Mouse (Mus musculus): ENCODE results near the gene Pcsk2. TPM values are rescaled to one million over a fixed set of nuclear protein-coding genes. Genes with fewer than 3 reads are reported as not detected.

Pcsk2 gene
- polyA plus RNA-seq, 1 experiment from 2014 or later, result 4.5 TPM

GRCm38 (mm10) chr2:143724720-143725119 is 178.8 kb downstream of the Pcsk2 start:
- H3K27me3 ChIP-seq (ENCODE audit: control insufficient read depth, insufficient read depth, low read length), result no peaks in the 10 kb centered on the region
- H3K27ac ChIP-seq (ENCODE audit: low read depth, low read length), result no peak overlapping the region
- H3K9ac ChIP-seq (ENCODE audit: low read depth, low read length), result no peak overlapping the region
- H3K36me3 ChIP-seq (ENCODE audit: control insufficient read depth, insufficient read depth, low read length), result no peaks in the 10 kb centered on the region
- no peak overlapping the region for H3K4me2 ChIP-seq (replicated peaks; ENCODE audit: low read depth, low read length)
- WGBS, result 86% methylated on average over 8 of the region's 8 CpGs
- DNase-seq (ENCODE audit: low spot score), result no peak
- no peak for ATAC-seq (ENCODE audit: low FRiP score)
- H3K4me1 ChIP-seq (replicated peaks; ENCODE audit: control insufficient read depth, insufficient read depth, low read length), result no peaks in the 10 kb centered on the region
- no peak overlapping the region for H3K4me3 ChIP-seq (ENCODE audit: low read depth, low read length)
- no peaks in the 10 kb centered on the region for H3K9me3 ChIP-seq (ENCODE audit: control insufficient read depth, low read length)

- DNase-seq (ENCODE audit: low spot score) (no peak), ATAC-seq (ENCODE audit: low FRiP score) (no peak)
- Histone ChIP-seq H3K4me2 (replicated peaks; ENCODE audit: low read depth, low read length) (no peak overlapping the region), H3K9me3 (ENCODE audit: control insufficient read depth, low read length) (no peaks in the 10 kb centered on the region), H3K27me3 (ENCODE audit: control insufficient read depth, insufficient read depth, low read length) (no peaks in the 10 kb centered on the region), H3K9ac (ENCODE audit: low read depth, low read length) (no peak overlapping the region), H3K4me1 (replicated peaks; ENCODE audit: control insufficient read depth, insufficient read depth, low read length) (no peaks in the 10 kb centered on the region), H3K27ac (ENCODE audit: low read depth, low read length) (no peak overlapping the region), H3K4me3 (ENCODE audit: low read depth, low read length) (no peak overlapping the region), H3K36me3 (ENCODE audit: control insufficient read depth, insufficient read depth, low read length) (no peaks in the 10 kb centered on the region)
- WGBS, result 87% methylated on average over 10 of the region's 10 CpGs
These were observed 186.5 kb downstream of the Pcsk2 start for GRCm38 (mm10) chr2:143732501-143732900.

- Histone ChIP-seq H3K4me2 (replicated peaks; ENCODE audit: low read depth, low read length) (no peak overlapping the region), H3K4me3 (ENCODE audit: low read depth, low read length) (no peak overlapping the region), H3K36me3 (ENCODE audit: control insufficient read depth, insufficient read depth, low read length) (no peaks in the 10 kb centered on the region), H3K4me1 (replicated peaks; ENCODE audit: control insufficient read depth, insufficient read depth, low read length) (no peaks in the 10 kb centered on the region), H3K27ac (ENCODE audit: low read depth, low read length) (no peak overlapping the region), H3K9me3 (ENCODE audit: control insufficient read depth, low read length) (no peaks in the 10 kb centered on the region), H3K9ac (ENCODE audit: low read depth, low read length) (no peak overlapping the region), H3K27me3 (ENCODE audit: control insufficient read depth, insufficient read depth, low read length) (no peaks in the 10 kb centered on the region)
- 94% methylated on average over 3 of the region's 3 CpGs for WGBS
- no peak for ATAC-seq (ENCODE audit: low FRiP score)
- no peak for DNase-seq (ENCODE audit: low spot score)
These were observed 189.5 kb downstream of the Pcsk2 start for GRCm38 (mm10) chr2:143735442-143735841.

- Histone ChIP-seq H3K27me3 (ENCODE audit: control insufficient read depth, insufficient read depth, low read length) (no peaks in the 10 kb centered on the region), H3K4me2 (replicated peaks; ENCODE audit: low read depth, low read length) (no peak overlapping the region), H3K4me3 (ENCODE audit: low read depth, low read length) (no peak overlapping the region), H3K4me1 (replicated peaks; ENCODE audit: control insufficient read depth, insufficient read depth, low read length) (no peaks in the 10 kb centered on the region), H3K9ac (ENCODE audit: low read depth, low read length) (no peak overlapping the region), H3K9me3 (ENCODE audit: control insufficient read depth, low read length) (no peaks in the 10 kb centered on the region), H3K27ac (ENCODE audit: low read depth, low read length) (no peak overlapping the region), H3K36me3 (ENCODE audit: control insufficient read depth, insufficient read depth, low read length) (no peaks in the 10 kb centered on the region)
- WGBS, result 87% methylated on average over 7 of the region's 7 CpGs
- ATAC-seq (ENCODE audit: low FRiP score) (no peak), DNase-seq (ENCODE audit: low spot score) (no peak)
These were observed 193.7 kb downstream of the Pcsk2 start for GRCm38 (mm10) chr2:143739475-143740226.

GRCm38 (mm10) chr2:143742436-143742835 is 196.5 kb downstream of the Pcsk2 start:
- DNase-seq (ENCODE audit: low spot score) (no peak), ATAC-seq (ENCODE audit: low FRiP score) (no peak)
- no peaks in the 10 kb centered on the region for H3K9me3 ChIP-seq (ENCODE audit: control insufficient read depth, low read length)
- no peaks in the 10 kb centered on the region for H3K4me1 ChIP-seq (replicated peaks; ENCODE audit: control insufficient read depth, insufficient read depth, low read length)
- no peaks in the 10 kb centered on the region for H3K27me3 ChIP-seq (ENCODE audit: control insufficient read depth, insufficient read depth, low read length)
- H3K4me3 ChIP-seq (ENCODE audit: low read depth, low read length), result no peak overlapping the region
- no peak overlapping the region for H3K4me2 ChIP-seq (replicated peaks; ENCODE audit: low read depth, low read length)
- H3K9ac ChIP-seq (ENCODE audit: low read depth, low read length), result no peak overlapping the region
- H3K27ac ChIP-seq (ENCODE audit: low read depth, low read length), result no peak overlapping the region
- WGBS, result 94% methylated on average over 5 of the region's 5 CpGs
- no peaks in the 10 kb centered on the region for H3K36me3 ChIP-seq (ENCODE audit: control insufficient read depth, insufficient read depth, low read length)

- no peak overlapping the region for H3K4me3 ChIP-seq (ENCODE audit: low read depth, low read length)
- 91% methylated on average over 4 of the region's 4 CpGs for WGBS
- H3K27ac ChIP-seq (ENCODE audit: low read depth, low read length), result no peak overlapping the region
- no peaks in the 10 kb centered on the region for H3K9me3 ChIP-seq (ENCODE audit: control insufficient read depth, low read length)
- no peaks in the 10 kb centered on the region for H3K27me3 ChIP-seq (ENCODE audit: control insufficient read depth, insufficient read depth, low read length)
- H3K36me3 ChIP-seq (ENCODE audit: control insufficient read depth, insufficient read depth, low read length), result no peaks in the 10 kb centered on the region
- H3K9ac ChIP-seq (ENCODE audit: low read depth, low read length), result no peak overlapping the region
- no peak overlapping the region for H3K4me2 ChIP-seq (replicated peaks; ENCODE audit: low read depth, low read length)
- no peaks in the 10 kb centered on the region for H3K4me1 ChIP-seq (replicated peaks; ENCODE audit: control insufficient read depth, insufficient read depth, low read length)
- ATAC-seq (ENCODE audit: low FRiP score) (no peak), DNase-seq (ENCODE audit: low spot score) (no peak)
These were observed 197.1 kb downstream of the Pcsk2 start for GRCm38 (mm10) chr2:143743081-143743480.

- no peaks in the 10 kb centered on the region for H3K4me1 ChIP-seq (replicated peaks; ENCODE audit: control insufficient read depth, insufficient read depth, low read length)
- no peak for ATAC-seq (ENCODE audit: low FRiP score)
- 73% methylated on average over 9 of the region's 9 CpGs for WGBS
These were observed 206.3 kb downstream of the Pcsk2 start for GRCm38 (mm10) chr2:143752051-143752788.

GRCm38 (mm10) chr2:143776448-143776847 is 230.5 kb downstream of the Pcsk2 start:
- no peak overlapping the region for H3K4me3 ChIP-seq (ENCODE audit: low read depth, low read length)
- DNase-seq (ENCODE audit: low spot score) (peak; percentile 47), ATAC-seq (ENCODE audit: low FRiP score) (no peak)
- H3K4me2 ChIP-seq (replicated peaks; ENCODE audit: low read depth, low read length), result no peak overlapping the region
- no peak overlapping the region for H3K9ac ChIP-seq (ENCODE audit: low read depth, low read length)
- no peak overlapping the region for H3K27ac ChIP-seq (ENCODE audit: low read depth, low read length)
- H3K4me1 ChIP-seq (replicated peaks; ENCODE audit: control insufficient read depth, insufficient read depth, low read length), result no peaks in the 10 kb centered on the region
- 7% methylated on average over 4 of the region's 4 CpGs for WGBS
- H3K9me3 ChIP-seq (ENCODE audit: control insufficient read depth, low read length), result no peaks in the 10 kb centered on the region
- H3K36me3 ChIP-seq (ENCODE audit: control insufficient read depth, insufficient read depth, low read length), result no peaks in the 10 kb centered on the region
- no peaks in the 10 kb centered on the region for H3K27me3 ChIP-seq (ENCODE audit: control insufficient read depth, insufficient read depth, low read length)

More at GRCm38 (mm10) chr2:143752051-143752788, 206.3 kb downstream of the Pcsk2 start:
- no peak overlapping the region for H3K4me3 ChIP-seq (ENCODE audit: low read depth, low read length)
- no peaks in the 10 kb centered on the region for H3K9me3 ChIP-seq (ENCODE audit: control insufficient read depth, low read length)
- H3K27ac ChIP-seq (ENCODE audit: low read depth, low read length), result no peak overlapping the region
- no peaks in the 10 kb centered on the region for H3K36me3 ChIP-seq (ENCODE audit: control insufficient read depth, insufficient read depth, low read length)
- H3K4me2 ChIP-seq (replicated peaks; ENCODE audit: low read depth, low read length), result no peak overlapping the region
- no peak overlapping the region for H3K9ac ChIP-seq (ENCODE audit: low read depth, low read length)
- H3K27me3 ChIP-seq (ENCODE audit: control insufficient read depth, insufficient read depth, low read length), result no peaks in the 10 kb centered on the region
- no peak for DNase-seq (ENCODE audit: low spot score)

- H3K27ac ChIP-seq (ENCODE audit: low read depth, low read length), result no peak overlapping the region
- no peaks in the 10 kb centered on the region for H3K36me3 ChIP-seq (ENCODE audit: control insufficient read depth, insufficient read depth, low read length)
- no peaks in the 10 kb centered on the region for H3K27me3 ChIP-seq (ENCODE audit: control insufficient read depth, insufficient read depth, low read length)
- H3K9me3 ChIP-seq (ENCODE audit: control insufficient read depth, low read length), result no peaks in the 10 kb centered on the region
- H3K9ac ChIP-seq (ENCODE audit: low read depth, low read length), result no peak overlapping the region
- DNase-seq (ENCODE audit: low spot score) (no peak), ATAC-seq (ENCODE audit: low FRiP score) (no peak)
- no peak overlapping the region for H3K4me3 ChIP-seq (ENCODE audit: low read depth, low read length)
- 87% methylated on average over 2 of the region's 2 CpGs for WGBS
- no peak overlapping the region for H3K4me2 ChIP-seq (replicated peaks; ENCODE audit: low read depth, low read length)
- H3K4me1 ChIP-seq (replicated peaks; ENCODE audit: control insufficient read depth, insufficient read depth, low read length), result no peaks in the 10 kb centered on the region
These were observed 234.4 kb downstream of the Pcsk2 start for GRCm38 (mm10) chr2:143780310-143780709.
